Mouse (Mus musculus) heart, adult 11 months (tissue): ENCODE measurements at regions not wholly inside any gene's neighbourhood (a gene's known extent, or its start where the extent isn't known, plus 50 kb on each side); places are given as distances from the start of the nearest gene placed in this dataset.

Experiments
- DNase-seq: peaks from one replicate; pipeline ENCODE4 v3.0.0; 2022

- DNase-seq: no peak
Observed at GRCm38 (mm10) chr13:84399345-84400170, 177.5 kb downstream of the Tmem161b start.

GRCm38 (mm10) chr13:84401006-84401405 is 178.9 kb downstream of the Tmem161b start:
- DNase-seq: no peak

GRCm38 (mm10) chr13:84404566-84405194 is 182.6 kb downstream of the Tmem161b start:
- peak; percentile 79 for DNase-seq

DNA sequence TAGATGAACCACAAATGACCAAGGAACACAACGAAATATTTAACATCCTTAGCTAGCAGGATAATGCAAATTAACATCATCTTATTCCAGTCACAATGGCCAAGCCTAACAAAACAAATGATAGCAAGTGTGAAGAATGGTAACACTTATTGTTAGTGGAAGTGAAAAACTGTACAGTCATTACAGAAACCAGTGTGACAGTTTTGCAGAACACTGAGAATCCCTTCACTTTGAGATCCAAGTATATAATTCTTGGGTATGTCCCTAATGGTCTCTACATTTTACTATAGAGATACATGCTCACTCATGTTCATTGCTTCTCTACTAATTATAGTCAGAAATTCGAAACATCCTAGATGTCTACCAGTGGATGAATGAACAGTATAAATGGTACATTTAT is 212.3 kb downstream of the Tmem161b start:
- no peak for DNase-seq

DNA sequence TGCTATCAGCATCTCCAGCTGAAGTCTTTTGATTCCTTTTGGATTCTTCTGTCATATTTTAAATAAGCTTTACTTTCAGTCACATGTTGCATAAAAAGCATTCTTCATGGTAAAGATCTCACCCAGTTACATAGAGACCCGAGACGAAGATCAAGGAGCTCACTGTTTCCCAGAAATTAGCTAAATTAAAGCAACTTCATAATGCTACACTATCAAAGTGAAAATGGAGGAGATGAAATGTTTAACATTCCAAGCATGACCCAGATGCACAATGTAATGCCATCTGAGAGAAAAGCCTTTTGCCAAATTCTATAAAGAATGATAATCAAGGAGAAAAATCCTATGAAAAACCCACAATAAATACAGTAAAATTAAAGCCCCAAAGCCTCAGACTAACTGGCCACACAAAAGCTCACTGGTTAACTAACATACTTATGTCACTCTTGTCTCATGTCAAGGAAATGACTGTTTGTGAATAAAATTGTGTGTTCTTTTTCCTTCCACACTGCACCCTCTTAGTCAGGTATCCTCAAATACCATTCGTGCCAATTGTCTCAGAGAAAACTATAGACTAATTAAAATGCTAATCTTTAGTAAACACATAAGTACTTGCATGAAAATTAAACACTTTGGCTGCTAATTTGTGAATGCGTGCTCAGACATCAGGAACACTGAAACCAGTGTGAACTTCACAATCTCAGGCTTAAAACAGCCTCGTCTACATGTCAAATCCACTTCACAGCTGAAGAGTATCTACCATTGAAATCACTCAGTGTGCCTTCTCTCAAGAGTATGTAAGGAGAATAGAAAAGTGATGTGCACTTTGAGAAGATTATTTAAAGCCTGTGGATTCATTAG is 215.7 kb downstream of the Tmem161b start:
- no peak for DNase-seq

GRCm38 (mm10) chr13:84438444-84438766 is 216.3 kb downstream of the Tmem161b start:
- DNase-seq: no peak

DNA sequence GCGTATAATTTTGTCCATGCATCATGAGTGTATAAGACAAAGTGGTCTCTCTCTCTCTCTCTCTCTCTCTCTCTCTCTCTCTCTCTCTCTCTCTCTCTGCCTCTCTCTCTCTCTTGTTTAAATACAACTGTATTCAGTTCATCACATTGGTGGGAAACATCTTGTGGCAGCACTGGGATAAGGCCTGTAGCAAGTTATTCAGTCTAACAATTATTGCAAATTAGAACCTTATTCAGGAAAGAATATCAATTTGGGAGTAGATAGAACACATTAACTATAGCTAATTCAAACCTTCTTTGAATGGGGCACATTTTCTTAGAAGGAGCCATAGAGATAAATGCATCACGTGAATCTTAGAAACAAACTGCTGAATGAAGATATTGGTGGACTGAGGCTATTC is 226.4 kb downstream of the Tmem161b start:
- no peak for DNase-seq

DNA sequence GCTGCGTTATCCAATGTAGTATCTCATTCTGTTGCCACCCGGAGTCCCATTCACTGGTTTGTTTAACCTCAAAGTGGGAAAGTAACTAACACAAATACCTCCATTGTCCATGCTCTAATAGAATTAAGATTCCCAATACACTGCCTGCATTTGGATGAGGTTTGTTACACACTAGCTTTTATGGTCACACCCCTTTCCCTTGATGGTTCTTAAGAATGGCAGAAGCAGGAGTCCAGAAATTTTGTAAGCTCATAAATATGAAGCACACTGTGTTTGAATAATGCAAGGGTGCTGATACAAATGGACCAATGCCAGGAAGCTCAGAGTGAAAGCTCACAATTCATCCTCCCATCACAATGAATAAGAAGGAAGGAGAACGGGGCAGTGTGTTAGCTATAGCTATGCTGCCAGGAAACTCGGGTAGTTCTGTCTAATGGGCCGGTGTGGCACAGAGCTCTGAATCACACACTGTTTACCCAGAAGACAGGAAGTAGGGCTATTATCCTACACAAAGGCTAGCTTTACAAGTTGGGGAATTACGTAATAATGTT is 227.0 kb downstream of the Tmem161b start:
- DNase-seq: no peak
